Mouse (Mus musculus) adrenal gland, postnatal 25 days (tissue): Measurements from ENCODE around the gene Plin5. TPM values are rescaled to one million over a fixed set of nuclear protein-coding genes. Genes with fewer than 3 reads are reported as not detected.
"Not testable (repeated sequence)": the region's sequence is repeated elsewhere in the genome, so short reads cannot be mapped to it uniquely, and the experiment has no call there.

Source experiments
- DNase-seq: peaks from one replicate; pipeline ENCODE4 v3.0.0; 2021; ENCODE audit warnings: mixed read lengths
- total RNA-seq: library from RNA; stranded (reverse); gene quantifications from 2 replicates; pipeline ENCODE4 v1.2.3, GENCODE M21; 2021

The Plin5 gene
- total RNA-seq, 1 experiment from 2014 or later = 55.3 TPM

DNA sequence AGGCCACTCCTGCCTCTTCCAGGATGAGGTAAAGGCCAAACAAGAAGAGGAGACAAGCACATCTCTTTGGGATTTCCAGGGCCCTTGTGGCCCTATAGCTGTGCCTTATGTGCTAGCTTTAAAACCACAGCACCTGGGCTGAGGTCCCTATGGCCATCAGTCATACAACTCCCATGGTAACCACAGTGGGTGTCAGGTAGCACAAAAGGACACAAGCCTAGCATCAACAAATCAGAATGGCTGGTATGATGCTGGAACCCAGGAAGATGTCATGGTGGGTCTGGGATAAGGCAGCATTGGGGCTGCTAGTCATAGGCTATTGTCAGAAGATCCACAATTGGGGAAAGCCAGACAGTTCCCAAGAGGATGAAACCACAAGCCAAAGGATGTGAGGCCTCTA lies 46.3 kb downstream of the Plin5 start:
- DNase-seq = no peak

DNA sequence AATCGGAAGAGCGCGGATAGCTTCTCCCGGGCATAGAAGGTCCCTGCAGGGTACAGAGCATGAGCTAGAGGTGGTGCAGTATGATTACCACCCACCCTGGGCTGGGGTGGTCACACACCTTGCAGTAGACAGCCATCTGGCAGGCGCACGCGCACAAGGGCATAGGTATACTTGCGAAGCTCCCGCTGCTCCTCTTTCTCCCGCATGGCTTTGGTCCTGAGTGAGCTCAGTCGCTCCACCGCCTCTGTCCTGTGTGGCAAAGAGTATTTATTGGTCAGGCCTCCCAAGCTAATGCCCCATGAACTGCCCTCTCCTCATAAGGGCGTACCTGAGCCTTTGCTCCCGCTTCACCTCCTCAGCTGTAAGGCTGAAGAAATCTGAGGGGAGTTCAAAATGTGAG lies 48.3 kb downstream of the Plin5 start:
- DNase-seq = no peak

- no peak for DNase-seq
These were observed 50.9 kb downstream of the Plin5 start for GRCm38 (mm10) chr17:56066451-56066850.

DNA sequence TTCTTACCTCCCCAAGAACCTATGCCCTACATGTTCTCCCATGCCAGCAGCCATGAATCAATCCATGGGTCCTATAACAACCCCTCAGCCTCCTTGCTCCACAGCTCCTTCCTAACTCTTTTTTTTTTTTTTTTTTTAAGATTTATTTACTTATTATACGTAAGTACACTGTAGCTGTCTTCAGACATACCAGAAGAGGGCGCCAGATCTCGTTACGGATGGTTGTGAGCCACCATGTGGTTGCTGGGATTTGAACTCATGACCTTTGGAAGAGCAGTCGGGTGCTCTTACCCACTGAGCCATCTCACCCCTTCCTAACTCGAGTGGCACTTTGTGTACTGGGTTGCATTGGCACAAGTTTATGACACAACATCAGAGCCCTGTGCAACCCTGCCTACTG lies 51.7 kb downstream of the Plin5 start:
- not testable (repeated sequence) for DNase-seq

DNA sequence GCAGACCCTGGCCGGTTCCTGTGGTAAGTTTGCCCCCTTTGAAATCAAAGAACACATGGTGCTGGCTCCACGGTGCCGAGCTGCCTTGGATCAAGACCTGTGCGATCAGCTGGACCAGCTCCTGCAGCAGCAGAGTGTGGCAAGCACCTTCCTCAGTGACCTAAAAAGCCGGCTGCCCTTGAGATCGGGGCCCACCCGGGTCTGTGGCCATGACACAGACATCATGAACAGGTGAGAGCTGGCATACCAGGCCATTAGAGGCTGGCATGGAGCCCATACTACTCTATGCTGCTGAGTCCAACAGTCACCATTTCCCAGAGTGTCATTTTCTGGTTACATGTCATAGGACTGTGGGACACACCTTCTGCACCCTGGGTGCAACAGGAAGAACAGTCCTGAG lies 55.3 kb downstream of the Plin5 start:
- no peak for DNase-seq

Other genes with a start within 250 kb of the Plin5 start
- gene Zfp119a, start 238.7 kb downstream of the Plin5 start, total RNA-seq = 8.8 TPM in 2 replicates
- 5.7 and 5.9 TPM in 2 replicates for gene Zfp959, start 225.5 kb downstream of the Plin5 start, total RNA-seq
- gene Zfp119b, start 168.1 kb downstream of the Plin5 start, total RNA-seq = 3.3 and 4.6 TPM in 2 replicates
- gene Ebi3, start 165.0 kb downstream of the Plin5 start, total RNA-seq = 0.27 and 0.81 TPM in 2 replicates
- gene Yju2, start 158.5 kb downstream of the Plin5 start, total RNA-seq = 21.2 and 27.5 TPM in 2 replicates
- 1.4 and 2.2 TPM in 2 replicates for gene Shd, start 147.1 kb downstream of the Plin5 start, total RNA-seq
- 1.5 and 2.2 TPM in 2 replicates for gene Fsd1, start 131.1 kb downstream of the Plin5 start, total RNA-seq
- gene Stap2, start 112.0 kb downstream of the Plin5 start, total RNA-seq = 7.7 and 8.3 TPM in 2 replicates
- 119 and 129 TPM in 2 replicates for gene Mpnd, start 111.9 kb downstream of the Plin5 start, total RNA-seq
- gene Sh3gl1, start 81.0 kb downstream of the Plin5 start, total RNA-seq = 51.5 and 57.1 TPM in 2 replicates
- gene Chaf1a, start 77.2 kb downstream of the Plin5 start, total RNA-seq = 8.2 and 9.8 TPM in 2 replicates
- gene Ubxn6, start 42.6 kb downstream of the Plin5 start, total RNA-seq = 81.2 and 96.8 TPM in 2 replicates
- gene Hdgfl2, start 38.0 kb downstream of the Plin5 start, total RNA-seq = 72.5 and 83.1 TPM in 2 replicates
- 71.4 and 76.3 TPM in 2 replicates for gene Plin4, start 7.8 kb downstream of the Plin5 start, total RNA-seq
- gene Lrg1, start 4.4 kb upstream of the Plin5 start, total RNA-seq = 15.1 TPM in 2 replicates
- gene Sema6b, start 22.7 kb upstream of the Plin5 start, total RNA-seq = 6.9 and 10.4 TPM in 2 replicates
- 6.2 and 7.7 TPM in 2 replicates for gene Tnfaip8l1, start 44.9 kb upstream of the Plin5 start, total RNA-seq
- 60.4 TPM in 2 replicates for gene Mydgf, start 66.3 kb upstream of the Plin5 start, total RNA-seq
- 40.4 and 41.3 TPM in 2 replicates for gene Dpp9, start 101.3 kb upstream of the Plin5 start, total RNA-seq
- gene Fem1a, start 139.2 kb upstream of the Plin5 start, total RNA-seq = 30.0 and 32.0 TPM in 2 replicates
- 25.1 and 28.8 TPM in 2 replicates for gene Ticam1, start 159.2 kb upstream of the Plin5 start, total RNA-seq
- gene Plin3, start 175.3 kb upstream of the Plin5 start, total RNA-seq = 59.7 and 102 TPM in 2 replicates
- not detected in 2 replicates for gene Arrdc5, start 182.7 kb upstream of the Plin5 start, total RNA-seq
- gene Uhrf1, start 185.7 kb upstream of the Plin5 start, total RNA-seq = 14.1 and 14.8 TPM in 2 replicates
- gene Kdm4b, start 208.5 kb upstream of the Plin5 start, total RNA-seq = 38.1 and 52.4 TPM in 2 replicates